Comparison of ENCODE assay signal across 9 mouse cellular contexts in the genomic region with DNA sequence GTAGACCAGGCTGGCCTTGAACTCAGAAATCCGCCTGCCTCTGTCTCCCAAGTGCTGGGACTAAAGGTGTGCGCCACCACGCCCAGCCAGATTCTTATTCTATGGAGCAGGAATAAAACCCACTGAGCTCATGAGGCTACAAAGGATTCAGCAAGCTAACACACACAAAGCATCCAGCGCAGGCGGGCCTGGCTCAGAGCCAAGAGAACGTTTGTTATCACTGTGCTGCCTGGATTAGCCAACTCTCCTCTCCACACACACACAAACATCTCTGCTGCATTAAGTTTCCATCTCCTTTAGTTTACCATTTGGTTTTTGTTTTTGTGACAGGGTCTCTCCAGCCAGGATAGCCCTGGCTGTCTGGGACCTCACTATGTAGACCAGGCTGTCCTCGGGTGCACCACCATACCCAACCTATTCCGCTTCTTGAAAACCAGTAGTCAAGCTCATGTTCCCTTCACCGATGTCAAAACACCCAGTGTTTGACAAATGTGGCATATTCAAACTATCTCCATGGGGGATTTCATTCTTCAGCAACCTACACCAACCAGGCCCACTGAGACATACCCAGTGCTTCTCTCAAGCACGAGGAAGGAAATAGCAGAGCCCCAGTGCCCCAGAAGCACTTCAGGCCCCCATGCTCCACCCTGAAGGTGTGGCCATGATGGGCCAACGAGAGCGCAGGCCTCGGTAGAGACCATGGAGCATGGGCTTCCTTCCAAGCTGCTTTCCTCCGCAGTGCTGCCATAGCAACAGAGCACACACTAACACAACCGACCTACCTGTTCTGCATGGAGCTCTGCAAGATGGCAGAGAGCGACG. TPM values are rescaled to one million over a fixed set of nuclear protein-coding genes. Genes with fewer than 3 reads are reported as not detected.
DNase-seq lines count a peak whose midpoint lies in the region; ATAC-seq and TF ChIP-seq lines count a peak whose summit lies in the region.
"Had no signal": no experiment of that assay in that cellular context is flagged by ENCODE, and none has a peak within 500 bp of the region (broad histone marks: within the 10 kb centered on the region; RNA-seq: fewer than 3 reads in every experiment).

No protein-coding gene starts in this region.

- TF ChIP-seq CTCF in liver, postnatal 0 days (IDR thresholded peaks at IDR 0.05; ENCODE audit: low read depth) = no peak

- H3K9ac ChIP-seq in hindbrain, embryonic 13.5 days = peak overlapping the region; percentile 19
- no peak overlapping the region for H3K9ac ChIP-seq in hindbrain, embryonic 11.5 days (ENCODE audit: low read depth, low read length)
- no peak overlapping the region for H3K9ac ChIP-seq in heart, embryonic 16.5 days (ENCODE audit: low read length)
- H3K9ac ChIP-seq in liver, postnatal 0 days (replicated peaks) = no peak overlapping the region

- 58% methylated on average over 17 of the region's 17 CpGs for WGBS in hindbrain, embryonic 13.5 days
- WGBS in hindbrain, embryonic 11.5 days = 87% methylated on average over 17 of the region's 17 CpGs
- WGBS in heart, embryonic 16.5 days = 38% methylated on average over 17 of the region's 17 CpGs
- 38% methylated on average over 17 of the region's 17 CpGs for WGBS in liver, postnatal 0 days (ENCODE audit: insufficient replicate concordance)

- H3K4me2 ChIP-seq in hindbrain, embryonic 13.5 days = 0 out of 2 replicates have a peak overlapping the region, but pooled peaks have one; percentile 8
- no peak overlapping the region for H3K4me2 ChIP-seq in hindbrain, embryonic 11.5 days (replicated peaks; ENCODE audit: low read depth, low read length)
- no peak overlapping the region for H3K4me2 ChIP-seq in heart, embryonic 16.5 days (ENCODE audit: low read depth, low read length)
- H3K4me2 ChIP-seq in liver, postnatal 0 days (ENCODE audit: low read depth, low read length) = no peak overlapping the region; the same call in 1 of the 2 replicates

- peak; percentile 78 for ATAC-seq in hindbrain, embryonic 13.5 days (ENCODE audit: low FRiP score)
- no peak for ATAC-seq in hindbrain, embryonic 11.5 days (ENCODE audit: low FRiP score)
- peak; percentile 73 for ATAC-seq in heart, embryonic 16.5 days (replicated peaks; ENCODE audit: extremely low read depth, insufficient read depth, low FRiP score)
- peak; percentile 57 for ATAC-seq in liver, postnatal 0 days
- no peak for ATAC-seq in activated CD4-positive, CD25-positive, alpha-beta regulatory T cell, adult 4 months

- peaks cover 26% of the 10 kb centered on the region for H3K4me1 ChIP-seq in hindbrain, embryonic 13.5 days (replicated peaks)
- no peaks in the 10 kb centered on the region for H3K4me1 ChIP-seq in hindbrain, embryonic 11.5 days (replicated peaks; ENCODE audit: control insufficient read depth, insufficient read depth, low read length)
- H3K4me1 ChIP-seq in heart, embryonic 16.5 days (ENCODE audit: control insufficient read depth, insufficient read depth, low read length) = peaks cover 38% of the 10 kb centered on the region
- peaks cover 28% of the 10 kb centered on the region for H3K4me1 ChIP-seq in liver, postnatal 0 days (ENCODE audit: insufficient read depth)

- H3K27me3 ChIP-seq in hindbrain, embryonic 13.5 days = no peaks in the 10 kb centered on the region
- H3K27me3 ChIP-seq in hindbrain, embryonic 11.5 days (ENCODE audit: control insufficient read depth, insufficient read depth, low read length) = no peaks in the 10 kb centered on the region
- H3K27me3 ChIP-seq in heart, embryonic 16.5 days (ENCODE audit: control insufficient read depth, insufficient read depth, low read length) = no peaks in the 10 kb centered on the region
- H3K27me3 ChIP-seq in liver, postnatal 0 days (ENCODE audit: insufficient read depth, low read length) = no peaks in the 10 kb centered on the region

- H3K27ac ChIP-seq in hindbrain, embryonic 13.5 days = peak overlapping the region; percentile 79
- H3K27ac ChIP-seq in hindbrain, embryonic 11.5 days (ENCODE audit: low read depth, low read length) = no peak overlapping the region
- H3K27ac ChIP-seq in heart, embryonic 16.5 days (ENCODE audit: low read length) = peak overlapping the region; percentile 49
- peak overlapping the region; percentile 85 for H3K27ac ChIP-seq in liver, postnatal 0 days (ENCODE audit: low read depth)

- TF ChIP-seq EP300 in liver, postnatal 0 days (IDR thresholded peaks at IDR 0.05; ENCODE audit: low read depth) = no peak

- H3K4me3 ChIP-seq in hindbrain, embryonic 13.5 days = no peak overlapping the region
- H3K4me3 ChIP-seq in hindbrain, embryonic 11.5 days (ENCODE audit: low read depth, low read length) = no peak overlapping the region
- H3K4me3 ChIP-seq in heart, embryonic 16.5 days (ENCODE audit: low read length) = no peak overlapping the region
- H3K4me3 ChIP-seq in liver, postnatal 0 days (ENCODE audit: low read depth, low read length) = no peak overlapping the region
- H3K4me3 ChIP-seq: erythroblast, embryonic 14.5 days had no signal

- peaks cover 92% of the 10 kb centered on the region for H3K36me3 ChIP-seq in hindbrain, embryonic 13.5 days
- H3K36me3 ChIP-seq in hindbrain, embryonic 11.5 days (ENCODE audit: control insufficient read depth, insufficient read depth, low read length) = peaks cover 38% of the 10 kb centered on the region
- H3K36me3 ChIP-seq in heart, embryonic 16.5 days (ENCODE audit: control insufficient read depth, insufficient read depth) = peaks cover 53% of the 10 kb centered on the region
- H3K36me3 ChIP-seq in liver, postnatal 0 days (replicated peaks; ENCODE audit: insufficient read depth, low read length) = peaks cover 68% of the 10 kb centered on the region

- no peaks in the 10 kb centered on the region for H3K9me3 ChIP-seq in hindbrain, embryonic 13.5 days
- no peaks in the 10 kb centered on the region for H3K9me3 ChIP-seq in hindbrain, embryonic 11.5 days (ENCODE audit: control insufficient read depth, low read length)
- H3K9me3 ChIP-seq in heart, embryonic 16.5 days (replicated peaks; ENCODE audit: control insufficient read depth, low read length) = no peaks in the 10 kb centered on the region
- no peaks in the 10 kb centered on the region for H3K9me3 ChIP-seq in liver, postnatal 0 days (ENCODE audit: low read length)

- DNase-seq in hindbrain, embryonic 11.5 days (ENCODE audit: low spot score) = no peak
- DNase-seq in cerebellum, postnatal 25 days = peak; percentile 68 to 80
- DNase-seq in layer of hippocampus, adult 11-12 months (ENCODE audit: low spot score) = peak; percentile 91
- DNase-seq in liver, postnatal 0 days = peak; percentile 87
- DNase-seq in right cerebral cortex, adult 2 months (ENCODE audit: low spot score in 2 of 2) = peak; percentile 87 to 92

RNA-seq across cellular contexts. Expression of gene Camkk2, which starts 19.6 kb away (rescaled TPM):
- 59.1 and 60.3 TPM in 2 replicates for polyA plus RNA-seq in hindbrain, embryonic 13.5 days (2015; fragmentation: Nextera tagmentation; extraction: Ambion mirVana)
- polyA plus RNA-seq in hindbrain, embryonic 11.5 days (2014; fragmentation: Nextera tagmentation; extraction: Ambion mirVana) = 22.2 and 28.8 TPM in 2 replicates
- polyA plus RNA-seq in heart, embryonic 16.5 days (2015; fragmentation: Nextera tagmentation; extraction: Ambion mirVana) = 12.6 and 13.8 TPM in 2 replicates
- 9.7 and 10.6 TPM in 2 replicates for polyA plus RNA-seq in liver, postnatal 0 days (2015; fragmentation: Nextera tagmentation; extraction: Ambion mirVana)
- 1 to 10 TPM; 2.6 to 2.8 TPM for polyA plus RNA-seq in activated CD4-positive, CD25-positive, alpha-beta regulatory T cell, adult 4 months (2017; shearing (Covaris generic))

RNA-seq across cellular contexts. Expression of gene Anapc5, which starts 22.4 kb away (rescaled TPM):
- polyA plus RNA-seq in hindbrain, embryonic 13.5 days (2015; fragmentation: Nextera tagmentation; extraction: Ambion mirVana) = 518 and 521 TPM in 2 replicates
- 522 and 525 TPM in 2 replicates for polyA plus RNA-seq in hindbrain, embryonic 11.5 days (2014; fragmentation: Nextera tagmentation; extraction: Ambion mirVana)
- polyA plus RNA-seq in heart, embryonic 16.5 days (2015; fragmentation: Nextera tagmentation; extraction: Ambion mirVana) = 327 and 339 TPM in 2 replicates
- 103 and 117 TPM in 2 replicates for polyA plus RNA-seq in liver, postnatal 0 days (2015; fragmentation: Nextera tagmentation; extraction: Ambion mirVana)
- 10 to 100 TPM; 90.8 to 92.8 TPM for polyA plus RNA-seq in activated CD4-positive, CD25-positive, alpha-beta regulatory T cell, adult 4 months (2017; shearing (Covaris generic))

RNA-seq across cellular contexts. Expression of gene Rnf34, which starts 51.1 kb away (rescaled TPM):
- 48.4 and 50.6 TPM in 2 replicates for polyA plus RNA-seq in hindbrain, embryonic 13.5 days (2015; fragmentation: Nextera tagmentation; extraction: Ambion mirVana)
- polyA plus RNA-seq in hindbrain, embryonic 11.5 days (2014; fragmentation: Nextera tagmentation; extraction: Ambion mirVana) = 56.8 and 61.5 TPM in 2 replicates
- 32.6 and 35.9 TPM in 2 replicates for polyA plus RNA-seq in heart, embryonic 16.5 days (2015; fragmentation: Nextera tagmentation; extraction: Ambion mirVana)
- polyA plus RNA-seq in liver, postnatal 0 days (2015; fragmentation: Nextera tagmentation; extraction: Ambion mirVana) = 8.0 and 8.3 TPM in 2 replicates
- 10 to 100 TPM; 18.1 to 25.7 TPM for polyA plus RNA-seq in activated CD4-positive, CD25-positive, alpha-beta regulatory T cell, adult 4 months (2017; shearing (Covaris generic))

Comparison
In these comparisons a context has a peak if more than half of its experiments do, and no peak if none do; other contexts are left out.
1. ATAC-seq: peak in hindbrain, embryonic 13.5 days (single experiment), heart, embryonic 16.5 days (single experiment) and liver, postnatal 0 days (single experiment); none in hindbrain, embryonic 11.5 days (single experiment) and activated CD4-positive, CD25-positive, alpha-beta regulatory T cell, adult 4 months (single experiment).